1 mouse cellular context compared by ENCODE assay signal in genomic region chr5:115275998-115276397, GRCm38 (mm10).
TF ChIP-seq lines count a peak whose summit lies in the region.

No protein-coding gene starts in this region.

TF ChIP-seq in MEL, 35 proteins besides CTCF, POLR2A, EP300 and RAD21 (continued from another document):
- TF ChIP-seq MXI1 (IDR thresholded peaks at IDR 0.05; ENCODE audit: low read depth, low read length) (0 out of 2 replicates have a peak, but pooled peaks have one; percentile 37), MEF2A (IDR thresholded peaks at IDR 0.05; ENCODE audit: extremely low read depth, insufficient replicate concordance, low read depth, low read length, poor library complexity, severe bottlenecking) (no peak), POLR2AphosphoS5 (IDR thresholded peaks at IDR 0.05; ENCODE audit: borderline replicate concordance, low read depth, low read length) (no peak), GATA1 (IDR thresholded peaks at IDR 0.05; ENCODE audit: low read depth, low read length) (no peak)
